Mouse (Mus musculus): ENCODE results near the gene Acot13.

Gene Acot13

GRCm38 (mm10) chr13:24830756-24831352, 486 bp downstream of the Acot13 start:
- no peak for DNase-seq (ENCODE audit: low spot score)

GRCm38 (mm10) chr13:24826116-24826515, 5.2 kb downstream of the Acot13 start:
- no peak for DNase-seq (ENCODE audit: low spot score)

- DNase-seq (ENCODE audit: low spot score): no peak
Observed at GRCm38 (mm10) chr13:24825587-24825986, 5.8 kb downstream of the Acot13 start.

- DNase-seq (ENCODE audit: low spot score): no peak
Observed at GRCm38 (mm10) chr13:24824647-24825046, 6.7 kb downstream of the Acot13 start.

GRCm38 (mm10) chr13:24822663-24823343, 8.5 kb downstream of the Acot13 start:
- DNase-seq (ENCODE audit: low spot score): peak; percentile 65

GRCm38 (mm10) chr13:24819931-24820330, 11.4 kb downstream of the Acot13 start:
- no peak for DNase-seq (ENCODE audit: low spot score)

GRCm38 (mm10) chr13:24816125-24817092, 14.9 kb downstream of the Acot13 start:
- no peak for DNase-seq (ENCODE audit: low spot score)

GRCm38 (mm10) chr13:24814616-24815015, 16.7 kb downstream of the Acot13 start:
- DNase-seq (ENCODE audit: low spot score): no peak

- no peak for DNase-seq (ENCODE audit: low spot score)
Observed at GRCm38 (mm10) chr13:24812521-24812920, 18.8 kb downstream of the Acot13 start.

- DNase-seq (ENCODE audit: low spot score): no peak
Observed at GRCm38 (mm10) chr13:24806079-24806478, 25.3 kb downstream of the Acot13 start.

GRCm38 (mm10) chr13:24803196-24803595, 28.1 kb downstream of the Acot13 start:
- DNase-seq (ENCODE audit: low spot score): no peak

GRCm38 (mm10) chr13:24802131-24802691, 29.1 kb downstream of the Acot13 start:
- peak; percentile 51 for DNase-seq (ENCODE audit: low spot score)

GRCm38 (mm10) chr13:24801308-24801921, 29.9 kb downstream of the Acot13 start, which contains the start of gene BC005537:
Gene BC005537 (plus strand): TSS chr13:24801657.
- DNase-seq (ENCODE audit: low spot score): peak; percentile 48

GRCm38 (mm10) chr13:24800674-24801307, 30.5 kb downstream of the Acot13 start:
- DNase-seq (ENCODE audit: low spot score): peak; percentile 97

- DNase-seq (ENCODE audit: low spot score): no peak
Observed at GRCm38 (mm10) chr13:24799925-24800673, 31.2 kb downstream of the Acot13 start.

GRCm38 (mm10) chr13:24799378-24799777, 32.0 kb downstream of the Acot13 start:
- DNase-seq (ENCODE audit: low spot score): no peak

- DNase-seq (ENCODE audit: low spot score): no peak
Observed at GRCm38 (mm10) chr13:24798686-24799085, 32.7 kb downstream of the Acot13 start.

GRCm38 (mm10) chr13:24792411-24793045, 38.8 kb downstream of the Acot13 start:
- DNase-seq (ENCODE audit: low spot score): no peak

- DNase-seq (ENCODE audit: low spot score): peak; percentile 32
Observed at GRCm38 (mm10) chr13:24791349-24791748, 40.0 kb downstream of the Acot13 start.

- no peak for DNase-seq (ENCODE audit: low spot score)
Observed at GRCm38 (mm10) chr13:24787477-24787876, 43.9 kb downstream of the Acot13 start.
